Mouse (Mus musculus) central nervous system, embryonic 14 days (tissue): ENCODE results near the gene Gm21627. TPM values are rescaled to one million over a fixed set of nuclear protein-coding genes. Genes with fewer than 3 reads are reported as not detected.

Source experiments
- polyA plus RNA-seq: library from polyadenylated mRNA; depleted of rRNA; stranded (reverse); fragments of >200 nt; gene quantifications from 2 replicates; pipeline ENCODE4 v1.2.3, GENCODE M21; 2012; rRNA removed

Gene Gm21627
- not detected in 2 replicates for polyA plus RNA-seq

GRCm38 (mm10) chrY:63228127-63228526 is at the start of gene Gm21627:
Gm21627 (plus strand) TSS chrY:63228427.

